Mouse (Mus musculus) embryonic facial prominence, embryonic 10.5 days (tissue): ENCODE measurements around the gene Fuca2. TPM values are rescaled to one million over a fixed set of nuclear protein-coding genes. Genes with fewer than 3 reads are reported as not detected.
"Not testable (repeated sequence)": the region's sequence is repeated elsewhere in the genome, so short reads cannot be mapped to it uniquely, and the experiment has no call there.

Source experiments
- DNase-seq: peaks from one replicate; pipeline ENCODE4 v3.0.0-alpha.2; 2017; ENCODE audit warnings: low spot score
- H3K27ac ChIP-seq: fragments of 300-500 bp; sonication (generic); replicated peaks from 2 replicates; pipeline ENCODE4 v1.5.1; 2016; ENCODE audit warnings: mild to moderate bottlenecking
- H3K27me3 ChIP-seq: fragments of 300-500 bp; sonication (generic); replicated peaks from 2 replicates; pipeline ENCODE4 v1.6.1; 2016; ENCODE audit warnings: low read depth, mild to moderate bottlenecking; ENCODE audit not compliant: poor library complexity, severe bottlenecking
- H3K36me3 ChIP-seq: fragments of 300-500 bp; sonication (generic); replicated peaks from 2 replicates; pipeline ENCODE4 v1.6.1; 2016; ENCODE audit warnings: mild to moderate bottlenecking, moderate library complexity
- H3K4me1 ChIP-seq: fragments of 300-500 bp; sonication (generic); 2 replicates; pipeline ENCODE4 v1.6.1; 2016
- H3K4me3 ChIP-seq: fragments of 300-500 bp; sonication (generic); 2 replicates; pipeline ENCODE4 v1.5.1; 2016; ENCODE audit warnings: mild to moderate bottlenecking, moderate library complexity
- H3K9me3 ChIP-seq: fragments of 300-500 bp; sonication (generic); 2 replicates; pipeline ENCODE4 v1.6.1; 2016; ENCODE audit warnings: mild to moderate bottlenecking
- whole genome bisulfite sequencing: fragments of 180-500 bp; shearing (Covaris S2); methylation state at CpG from one replicate; pipeline ENCODE4 v1.1.7; 2016; 5-methylcytosine and 5-hydroxymethylcytosine counted together
- polyA plus RNA-seq: library from polyadenylated mRNA; unstranded; fragments of >200 nt; fragmentation: Nextera tagmentation; extraction: Ambion mirVana; gene quantifications from 2 replicates; pipeline ENCODE4 v1.2.1, GENCODE M21; 2016

Gene Fuca2
- polyA plus RNA-seq, 1 experiment from 2014 or later: 27.0 TPM

GRCm38 (mm10) chr10:13485958-13486357 is 13.4 kb upstream of the Fuca2 start:
- H3K27me3 ChIP-seq: no peaks in the 10 kb centered on the region
- H3K4me1 ChIP-seq: no peaks in the 10 kb centered on the region
- H3K9me3 ChIP-seq: no peaks in the 10 kb centered on the region
- no peak overlapping the region for H3K4me3 ChIP-seq
- no peak for DNase-seq
- 80% methylated on average over 4 of the region's 4 CpGs for WGBS
- H3K27ac ChIP-seq: no peak overlapping the region
- no peaks in the 10 kb centered on the region for H3K36me3 ChIP-seq

GRCm38 (mm10) chr10:13489671-13490070 is 9.7 kb upstream of the Fuca2 start:
- Histone ChIP-seq H3K27me3 (no peaks in the 10 kb centered on the region), H3K27ac (no peak overlapping the region), H3K9me3 (no peaks in the 10 kb centered on the region), H3K4me1 (no peaks in the 10 kb centered on the region), H3K4me3 (no peak overlapping the region), H3K36me3 (no peaks in the 10 kb centered on the region)
- 86% methylated on average over 6 of the region's 6 CpGs for WGBS
- DNase-seq: no peak

GRCm38 (mm10) chr10:13493978-13494686 is 5.2 kb upstream of the Fuca2 start:
- Histone ChIP-seq H3K27ac (no peak overlapping the region), H3K27me3 (0 out of 2 replicates have a peak, but pooled peaks cover 6% of the 10 kb centered on the region), H3K4me1 (no peaks in the 10 kb centered on the region), H3K36me3 (no peaks in the 10 kb centered on the region), H3K9me3 (no peaks in the 10 kb centered on the region), H3K4me3 (no peak overlapping the region)
- DNase-seq: no peak
- 91% methylated on average over 9 of the region's 9 CpGs for WGBS

- no peak overlapping the region for H3K4me3 ChIP-seq
- 88% methylated on average over 3 of the region's 3 CpGs for WGBS
- peaks cover 10% of the 10 kb centered on the region; the same call in 1 of the 2 replicates for H3K4me1 ChIP-seq
- no peaks in the 10 kb centered on the region for H3K36me3 ChIP-seq
- no peak overlapping the region for H3K27ac ChIP-seq
- 0 out of 2 replicates have a peak, but pooled peaks cover 11% of the 10 kb centered on the region for H3K27me3 ChIP-seq
- H3K9me3 ChIP-seq: no peaks in the 10 kb centered on the region
- no peak for DNase-seq
Measured at GRCm38 (mm10) chr10:13496315-13496714, 3.0 kb upstream of the Fuca2 start.

- DNase-seq: no peak
- H3K4me3 ChIP-seq: peak overlapping the region; percentile 69
- 0 out of 2 replicates have a peak, but pooled peaks cover 11% of the 10 kb centered on the region for H3K27me3 ChIP-seq
- H3K9me3 ChIP-seq: no peaks in the 10 kb centered on the region
- 0 out of 2 replicates have a peak, but pooled peaks cover 5% of the 10 kb centered on the region for H3K36me3 ChIP-seq
- H3K4me1 ChIP-seq: peaks cover 12% of the 10 kb centered on the region; the same call in 1 of the 2 replicates
- peak overlapping the region; percentile 80; the same call in 1 of the 2 replicates for H3K27ac ChIP-seq
- 42% methylated on average over 9 of the region's 9 CpGs for WGBS
Measured at GRCm38 (mm10) chr10:13500473-13500872, 1.1 kb downstream of the Fuca2 start.

- Histone ChIP-seq H3K27ac (peak overlapping the region; percentile 80), H3K36me3 (0 out of 2 replicates have a peak, but pooled peaks cover 7% of the 10 kb centered on the region), H3K9me3 (no peaks in the 10 kb centered on the region), H3K4me1 (peaks cover 12% of the 10 kb centered on the region; the same call in 1 of the 2 replicates), H3K27me3 (0 out of 2 replicates have a peak, but pooled peaks cover 11% of the 10 kb centered on the region), H3K4me3 (peak overlapping the region; percentile 69)
- DNase-seq: peak; percentile 86
- WGBS: under 1% methylated on average over 30 of the region's 30 CpGs
Measured at GRCm38 (mm10) chr10:13500938-13501496, 1.7 kb downstream of the Fuca2 start.

- DNase-seq, H3K9me3 ChIP-seq, H3K36me3 ChIP-seq: not testable (repeated sequence)
- Histone ChIP-seq H3K27me3 (0 out of 2 replicates have a peak, but pooled peaks cover 11% of the 10 kb centered on the region), H3K4me3 (peak overlapping the region; percentile 69), H3K4me1 (peaks cover 12% of the 10 kb centered on the region; the same call in 1 of the 2 replicates), H3K27ac (peak overlapping the region; percentile 80)
- WGBS: 56% methylated on average over 4 of the region's 4 CpGs
Measured at GRCm38 (mm10) chr10:13501533-13501932, 2.2 kb downstream of the Fuca2 start.

- DNase-seq: no peak
- H3K27ac ChIP-seq: no peak overlapping the region
- peaks cover 12% of the 10 kb centered on the region; the same call in 1 of the 2 replicates for H3K4me1 ChIP-seq
- WGBS: 90% methylated on average over 8 of the region's 8 CpGs
- H3K9me3 ChIP-seq: no peaks in the 10 kb centered on the region
- H3K27me3 ChIP-seq: 0 out of 2 replicates have a peak, but pooled peaks cover 11% of the 10 kb centered on the region
- H3K36me3 ChIP-seq: peaks cover 7% of the 10 kb centered on the region; the same call in 1 of the 2 replicates
- no peak overlapping the region for H3K4me3 ChIP-seq
Measured at GRCm38 (mm10) chr10:13502371-13502770, 3.0 kb downstream of the Fuca2 start.

GRCm38 (mm10) chr10:13521857-13522256 is 22.5 kb downstream of the Fuca2 start:
- no peak overlapping the region for H3K27ac ChIP-seq
- H3K27me3 ChIP-seq: no peaks in the 10 kb centered on the region
- peaks cover 5% of the 10 kb centered on the region for H3K36me3 ChIP-seq
- WGBS: 87% methylated on average over 4 of the region's 4 CpGs
- H3K9me3 ChIP-seq: no peaks in the 10 kb centered on the region
- no peak for DNase-seq
- no peak overlapping the region for H3K4me3 ChIP-seq
- no peaks in the 10 kb centered on the region for H3K4me1 ChIP-seq

GRCm38 (mm10) chr10:13528155-13528554 is 28.8 kb downstream of the Fuca2 start:
- H3K9me3 ChIP-seq: no peaks in the 10 kb centered on the region

GRCm38 (mm10) chr10:13534751-13535150 is 35.4 kb downstream of the Fuca2 start:
- no peak overlapping the region for H3K4me3 ChIP-seq
- no peaks in the 10 kb centered on the region for H3K4me1 ChIP-seq
- 90% methylated on average over 3 of the region's 3 CpGs for WGBS
- H3K9me3 ChIP-seq: no peaks in the 10 kb centered on the region
- H3K36me3 ChIP-seq: peaks cover 53% of the 10 kb centered on the region
- DNase-seq: no peak
- H3K27ac ChIP-seq: no peak overlapping the region
- H3K27me3 ChIP-seq: no peaks in the 10 kb centered on the region

More at GRCm38 (mm10) chr10:13528155-13528554, 28.8 kb downstream of the Fuca2 start:
- no peak overlapping the region for H3K27ac ChIP-seq
- WGBS: 84% methylated on average over 4 of the region's 4 CpGs
- no peak overlapping the region for H3K4me3 ChIP-seq
- no peaks in the 10 kb centered on the region for H3K27me3 ChIP-seq
- H3K4me1 ChIP-seq: no peaks in the 10 kb centered on the region
- peaks cover 41% of the 10 kb centered on the region for H3K36me3 ChIP-seq
- no peak for DNase-seq

GRCm38 (mm10) chr10:13536706-13537105 is 37.4 kb downstream of the Fuca2 start:
- DNase-seq: no peak
- 98% methylated on average over 7 of the region's 7 CpGs for WGBS
- no peak overlapping the region for H3K4me3 ChIP-seq
- no peaks in the 10 kb centered on the region for H3K27me3 ChIP-seq
- peaks cover 41% of the 10 kb centered on the region for H3K36me3 ChIP-seq
- no peaks in the 10 kb centered on the region for H3K9me3 ChIP-seq
- no peaks in the 10 kb centered on the region for H3K4me1 ChIP-seq
- H3K27ac ChIP-seq: no peak overlapping the region
